Mouse (Mus musculus) stomach, postnatal 0 days (tissue): Measurements from ENCODE around the gene Il3.
"Not testable (repeated sequence)": the region's sequence is repeated elsewhere in the genome, so short reads cannot be mapped to it uniquely, and the experiment has no call there.

ENCODE experiments used
- CTCF ChIP-seq: IDR thresholded peaks from 2 replicates; pipeline ENCODE4 v1.5.1; 2016; ENCODE audit warnings: antibody characterized with exemption, low read depth, mild to moderate bottlenecking, moderate library complexity
- EP300 ChIP-seq: optimal IDR thresholded peaks from 2 replicates; pipeline ENCODE3; 2016; ENCODE audit warnings: antibody characterized with exemption

- TF ChIP-seq CTCF, EP300: not testable (repeated sequence)
Observed at GRCm38 (mm10) chr11:54297471-54297870, 30.4 kb upstream of the Il3 start.
